9 mouse cellular contexts compared by ENCODE assay signal in genomic region chr1:125542008-125542999, GRCm38 (mm10). TPM values are rescaled to one million over a fixed set of nuclear protein-coding genes. Genes with fewer than 3 reads are reported as not detected.
DNase-seq lines count a peak whose midpoint lies in the region; ATAC-seq and TF ChIP-seq lines count a peak whose summit lies in the region.
"Had no signal": no experiment of that assay in that cellular context is flagged by ENCODE, and none has a peak within 500 bp of the region (broad histone marks: within the 10 kb centered on the region; RNA-seq: fewer than 3 reads in every experiment).

No protein-coding gene starts in this region.

- ATAC-seq in lung, postnatal 0 days = no peak
- peak; percentile 72 for ATAC-seq in heart, embryonic 12.5 days (ENCODE audit: insufficient number of reproducible peaks, low FRiP score)
- no peak for ATAC-seq in monocyte, adult 5-6 weeks (replicated peaks; ENCODE audit: insufficient number of reproducible peaks, low FRiP score, low TSS enrichment, poor library complexity, severe bottlenecking)
- ATAC-seq in erythroblast, adult 5-6 weeks (replicated peaks; ENCODE audit: low FRiP score, poor library complexity, severe bottlenecking) = no peak

- no peak for TF ChIP-seq EP300 in lung, postnatal 0 days (IDR thresholded peaks at IDR 0.05)

- no peak overlapping the region for H3K9ac ChIP-seq in lung, postnatal 0 days (replicated peaks; ENCODE audit: low read depth)
- H3K9ac ChIP-seq in heart, embryonic 12.5 days = no peak overlapping the region
- H3K9ac ChIP-seq: neural tube, embryonic 12.5 days had no signal

- no peak overlapping the region for H3K4me2 ChIP-seq in lung, postnatal 0 days (replicated peaks; ENCODE audit: low read depth, low read length)
- no peak overlapping the region for H3K4me2 ChIP-seq in heart, embryonic 12.5 days
- H3K4me2 ChIP-seq: neural tube, embryonic 12.5 days had no signal

- no peak overlapping the region for H3K27ac ChIP-seq in lung, postnatal 0 days (ENCODE audit: low read length)
- H3K27ac ChIP-seq in heart, embryonic 12.5 days (ENCODE audit: poor library complexity, severe bottlenecking) = peak overlapping the region; percentile 64
- H3K27ac ChIP-seq: neural tube, embryonic 12.5 days had no signal

- WGBS in lung, postnatal 0 days = 64% methylated on average over 7 of the region's 7 CpGs
- WGBS in heart, embryonic 12.5 days = 52% methylated on average over 7 of the region's 7 CpGs

- H3K36me3 ChIP-seq in lung, postnatal 0 days (ENCODE audit: insufficient read depth, low read length) = no peaks in the 10 kb centered on the region
- H3K36me3 ChIP-seq in heart, embryonic 12.5 days = no peaks in the 10 kb centered on the region
- H3K36me3 ChIP-seq: neural tube, embryonic 12.5 days had no signal

- TF ChIP-seq CTCF in lung, postnatal 0 days (IDR thresholded peaks at IDR 0.05) = no peak

- no peaks in the 10 kb centered on the region for H3K9me3 ChIP-seq in lung, postnatal 0 days (ENCODE audit: low read length)
- H3K9me3 ChIP-seq in heart, embryonic 12.5 days (replicated peaks) = peaks cover 5% of the 10 kb centered on the region; the same call in 1 of the 2 replicates
- H3K9me3 ChIP-seq: neural tube, embryonic 12.5 days had no signal

- no peaks in the 10 kb centered on the region for H3K4me1 ChIP-seq in lung, postnatal 0 days (ENCODE audit: insufficient read depth, low read depth, low read length)
- peaks cover 11% of the 10 kb centered on the region for H3K4me1 ChIP-seq in heart, embryonic 12.5 days (replicated peaks)
- H3K4me1 ChIP-seq: neural tube, embryonic 12.5 days had no signal

- H3K27me3 ChIP-seq in lung, postnatal 0 days (replicated peaks; ENCODE audit: insufficient read depth, low read length) = no peaks in the 10 kb centered on the region
- H3K27me3 ChIP-seq in heart, embryonic 12.5 days (replicated peaks) = no peaks in the 10 kb centered on the region
- H3K27me3 ChIP-seq: neural tube, embryonic 12.5 days had no signal

- H3K4me3 ChIP-seq in lung, postnatal 0 days (ENCODE audit: low read depth, low read length) = no peak overlapping the region
- H3K4me3 ChIP-seq in heart, embryonic 12.5 days = no peak overlapping the region
- H3K4me3 ChIP-seq: neural tube, embryonic 12.5 days had no signal

- DNase-seq in cerebellum, adult 11-12 months = peak; percentile 13
- DNase-seq in cerebellum, postnatal 36 days = no peak
- DNase-seq in lung, postnatal 0 days (ENCODE audit: low spot score) = peak; percentile 22
- no peak for DNase-seq in lung, adult 18-20 months
- DNase-seq in skeletal muscle tissue, adult 2 months (ENCODE audit: low read depth, low spot score) = peak; percentile 86

RNA-seq across cellular contexts. Expression of gene Slc35f5, which starts 18.1 kb away (rescaled TPM):
- 50.9 and 53.5 TPM in 2 replicates for polyA plus RNA-seq in lung, postnatal 0 days (2015; fragmentation: Nextera tagmentation; extraction: Ambion mirVana)
- 60.1 and 65.4 TPM in 2 replicates for polyA plus RNA-seq in heart, embryonic 12.5 days (2016; fragmentation: Nextera tagmentation; extraction: Ambion mirVana)
- total RNA-seq in monocyte, adult 5-6 weeks (2017) = 6.9 to 12.6 TPM (median 9.0 TPM) in 3 replicates
- 0.84 and 0.96 TPM in 2 replicates for total RNA-seq in erythroblast, adult 5-6 weeks (2015; ENCODE audit: low replicate concordance)
- total RNA-seq in erythroblast, adult 5-6 weeks (2017; ENCODE audit: low replicate concordance) = 0.68 and 1.8 TPM in 2 replicates

Comparison
In these comparisons a context has a peak if more than half of its experiments do, and no peak if none do; other contexts are left out.
1. DNase-seq: peak in cerebellum, adult 11-12 months (single experiment), lung, postnatal 0 days (single experiment) and skeletal muscle tissue, adult 2 months (single experiment); none in cerebellum, postnatal 36 days (0 of 2) and lung, adult 18-20 months (0 of 2).